Mouse (Mus musculus) hindbrain, embryonic 14.5 days (tissue): ENCODE measurements around the gene Tcf7l1. TPM values are rescaled to one million over a fixed set of nuclear protein-coding genes. Genes with fewer than 3 reads are reported as not detected.

ENCODE experiments used
- polyA plus RNA-seq: library from polyadenylated mRNA; unstranded; fragments of >200 nt; fragmentation: Nextera tagmentation; extraction: Ambion mirVana; gene quantifications from 2 replicates; pipeline ENCODE4 v1.2.1, GENCODE M21; 2014

The Tcf7l1 gene
- polyA plus RNA-seq, 1 experiment from 2014 or later: 7.3 TPM

Other genes starting within 250 kb of the Tcf7l1 start
- gene Capg, start 244.9 kb downstream of the Tcf7l1 start, polyA plus RNA-seq: 8.1 and 10.3 TPM in 2 replicates
- 16.8 and 20.0 TPM in 2 replicates for gene Elmod3, start 190.8 kb downstream of the Tcf7l1 start, polyA plus RNA-seq
- 6.2 and 6.6 TPM in 2 replicates for gene Retsat, start 190.8 kb downstream of the Tcf7l1 start, polyA plus RNA-seq
- gene Tgoln1, start 172.3 kb downstream of the Tcf7l1 start, polyA plus RNA-seq: 43.0 and 49.2 TPM in 2 replicates
- 41.1 and 43.1 TPM in 2 replicates for gene Kcmf1, start 110.7 kb upstream of the Tcf7l1 start, polyA plus RNA-seq
- gene Tmsb10, start 169.5 kb upstream of the Tcf7l1 start, polyA plus RNA-seq: 5,328 and 5,854 TPM in 2 replicates